Mouse (Mus musculus): Measurements from ENCODE around the gene Pou2f3.

DNA sequence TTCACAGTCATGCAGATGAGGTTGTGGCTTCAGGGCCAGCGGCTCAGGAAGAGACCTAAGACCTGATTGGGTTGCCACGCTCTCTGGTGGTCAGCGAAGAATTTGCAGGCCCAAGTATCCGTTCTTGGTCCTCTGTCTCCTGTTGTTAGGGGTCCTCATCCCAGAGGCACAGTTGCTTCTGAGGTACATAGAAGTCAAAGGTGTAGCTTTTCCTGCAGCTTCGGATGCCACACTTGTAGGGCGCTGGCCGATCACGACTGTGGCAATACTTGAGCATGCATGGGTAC is 12.2 kb upstream of the Pou2f3 start:
- TF ChIP-seq POLR2A (IDR thresholded peaks at IDR 0.05; ENCODE audit: borderline replicate concordance, control insufficient read depth, low read depth, low read length) (no peak), CTCF (IDR thresholded peaks at IDR 0.05; ENCODE audit: control insufficient read depth, insufficient read depth, low read length) (0 out of 2 replicates have a peak, but pooled peaks have one; percentile 9)

Measured in bone marrow, adult 2 months (tissue).